Mouse (Mus musculus) skeletal muscle tissue, adult 2 months (tissue): ENCODE measurements around the gene Muc1.

ENCODE experiments used
- DNase-seq: peaks from one replicate; pipeline ENCODE4 v3.0.0-alpha.2; 2012; ENCODE audit warnings: low read depth, low spot score

The Muc1 gene

GRCm38 (mm10) chr3:89233562-89234110, 4.8 kb downstream of the Muc1 start:
- no peak for DNase-seq

GRCm38 (mm10) chr3:89236516-89236915, 7.7 kb downstream of the Muc1 start:
- no peak for DNase-seq

DNA sequence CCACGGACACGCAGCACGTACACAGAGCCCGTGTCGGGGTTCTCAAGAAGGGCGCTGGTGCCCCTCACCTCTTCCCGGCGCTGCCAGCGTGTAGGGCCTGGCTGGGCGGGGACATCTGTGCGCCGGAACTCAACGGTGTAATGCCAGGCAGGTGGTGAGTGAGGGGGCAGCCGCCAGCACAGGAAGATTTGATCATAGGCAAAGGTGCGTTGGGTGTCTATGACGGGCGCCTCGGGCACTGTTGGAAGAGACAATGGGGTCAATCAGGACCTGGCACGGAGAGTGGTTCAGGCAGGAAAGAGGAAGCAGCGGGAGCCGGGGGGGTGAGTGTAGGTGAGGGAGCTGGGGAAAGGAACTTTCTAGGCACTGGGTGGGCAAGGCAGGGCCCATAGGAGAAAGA, 8.8 kb downstream of the Muc1 start:
- DNase-seq = no peak

DNA sequence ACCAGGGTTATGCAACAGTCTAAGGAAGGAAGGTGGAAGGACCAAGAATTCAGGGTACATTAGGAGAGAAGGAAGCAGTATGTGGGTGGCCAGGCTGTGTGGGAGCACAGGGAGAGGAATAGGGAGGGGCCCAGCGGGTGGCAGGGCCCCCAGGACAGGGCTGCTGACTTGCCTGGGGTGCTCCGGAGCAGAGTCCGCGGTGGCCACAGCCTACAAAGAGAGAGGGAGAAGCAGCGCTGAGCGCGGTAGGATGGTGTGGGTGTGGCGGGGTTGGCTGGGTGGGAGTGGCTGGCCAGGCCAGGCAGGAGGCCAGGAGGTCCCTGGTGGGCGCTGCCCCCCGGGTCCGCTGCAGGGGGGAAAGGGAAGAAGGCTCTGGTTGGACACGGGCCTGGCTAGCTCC, 9.6 kb downstream of the Muc1 start:
- DNase-seq = no peak

- no peak for DNase-seq
Measured at GRCm38 (mm10) chr3:89242331-89242895, 13.6 kb downstream of the Muc1 start.

GRCm38 (mm10) chr3:89243609-89244008, 14.8 kb downstream of the Muc1 start:
- DNase-seq = no peak

DNA sequence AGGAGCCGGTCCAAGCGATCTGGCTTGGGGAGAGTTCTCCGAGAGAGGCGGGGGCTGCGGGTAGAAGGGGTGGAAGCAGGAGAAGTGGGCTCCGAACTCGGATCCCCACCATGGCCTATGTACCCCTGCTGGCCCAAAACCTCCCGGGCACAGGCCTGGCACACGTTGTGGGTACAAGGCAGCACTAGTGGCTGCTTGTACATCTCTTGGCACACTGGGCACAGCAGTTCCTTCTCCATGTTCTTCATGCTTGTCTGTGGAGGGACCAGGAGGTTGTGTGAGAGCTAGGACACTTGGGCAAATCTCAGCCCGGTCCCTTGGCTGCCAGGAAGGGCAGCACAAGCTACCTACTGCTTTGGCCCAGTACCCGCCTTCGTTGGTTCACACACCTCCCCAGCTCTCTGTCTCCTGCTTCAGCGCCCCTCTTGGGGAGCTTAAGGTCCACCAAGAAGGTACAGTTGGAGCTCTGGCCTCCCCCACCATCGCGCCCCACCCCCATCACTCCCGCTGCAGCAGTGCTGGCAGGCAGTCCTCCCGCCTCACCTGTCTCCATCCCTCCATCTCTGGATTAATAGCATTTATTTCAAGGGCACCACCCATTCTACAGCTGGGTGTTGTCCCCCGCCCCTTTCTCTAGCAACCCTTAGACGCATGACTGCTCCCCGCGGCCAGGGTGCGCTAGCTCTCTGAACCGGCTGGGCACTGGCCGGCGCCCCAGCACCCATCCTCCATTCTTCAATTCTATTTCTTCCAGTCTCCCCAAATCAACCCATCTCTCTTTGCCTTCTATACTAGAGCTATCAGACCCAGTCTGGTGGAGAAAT, 15.5 kb downstream of the Muc1 start:
- no peak for DNase-seq

DNA sequence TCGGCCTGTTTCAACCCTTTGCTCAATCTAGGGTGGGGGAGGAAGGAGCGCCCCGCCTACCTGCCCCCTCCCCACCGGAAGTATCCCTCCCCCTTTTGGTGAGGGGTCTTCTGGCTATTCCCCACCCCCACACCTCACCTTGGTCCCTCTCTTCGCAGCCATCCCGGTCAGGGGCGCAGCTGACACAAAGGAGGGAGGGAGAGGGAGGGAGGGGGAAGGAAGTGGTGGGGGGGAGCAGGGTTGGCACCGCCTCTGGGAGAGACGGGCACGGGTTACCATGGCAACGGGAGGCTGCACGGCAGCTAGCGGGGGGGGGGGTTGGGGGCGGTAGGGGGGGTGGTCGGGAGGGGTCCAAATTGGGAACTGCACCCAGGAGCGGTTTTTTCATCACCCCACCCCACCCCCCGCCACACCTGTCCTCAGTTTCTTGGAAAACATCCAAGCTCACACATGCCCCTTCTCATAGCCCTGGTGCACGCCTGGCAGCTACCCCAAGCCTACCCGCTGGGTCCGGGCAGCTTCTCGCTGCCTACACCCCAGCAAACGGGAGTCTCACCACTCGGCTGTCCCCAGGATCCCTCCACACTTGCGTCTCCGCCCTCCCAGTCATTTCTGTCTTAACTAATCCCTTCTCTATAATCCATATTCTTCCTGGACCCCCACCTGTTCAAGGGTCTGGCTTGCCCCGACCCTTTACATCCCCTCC, 16.3 kb downstream of the Muc1 start:
- DNase-seq = no peak

GRCm38 (mm10) chr3:89245688-89246171, 16.9 kb downstream of the Muc1 start, which contains the start of gene Krtcap2:
Krtcap2 (plus strand) TSS chr3:89245966.
- DNase-seq = no peak

DNA sequence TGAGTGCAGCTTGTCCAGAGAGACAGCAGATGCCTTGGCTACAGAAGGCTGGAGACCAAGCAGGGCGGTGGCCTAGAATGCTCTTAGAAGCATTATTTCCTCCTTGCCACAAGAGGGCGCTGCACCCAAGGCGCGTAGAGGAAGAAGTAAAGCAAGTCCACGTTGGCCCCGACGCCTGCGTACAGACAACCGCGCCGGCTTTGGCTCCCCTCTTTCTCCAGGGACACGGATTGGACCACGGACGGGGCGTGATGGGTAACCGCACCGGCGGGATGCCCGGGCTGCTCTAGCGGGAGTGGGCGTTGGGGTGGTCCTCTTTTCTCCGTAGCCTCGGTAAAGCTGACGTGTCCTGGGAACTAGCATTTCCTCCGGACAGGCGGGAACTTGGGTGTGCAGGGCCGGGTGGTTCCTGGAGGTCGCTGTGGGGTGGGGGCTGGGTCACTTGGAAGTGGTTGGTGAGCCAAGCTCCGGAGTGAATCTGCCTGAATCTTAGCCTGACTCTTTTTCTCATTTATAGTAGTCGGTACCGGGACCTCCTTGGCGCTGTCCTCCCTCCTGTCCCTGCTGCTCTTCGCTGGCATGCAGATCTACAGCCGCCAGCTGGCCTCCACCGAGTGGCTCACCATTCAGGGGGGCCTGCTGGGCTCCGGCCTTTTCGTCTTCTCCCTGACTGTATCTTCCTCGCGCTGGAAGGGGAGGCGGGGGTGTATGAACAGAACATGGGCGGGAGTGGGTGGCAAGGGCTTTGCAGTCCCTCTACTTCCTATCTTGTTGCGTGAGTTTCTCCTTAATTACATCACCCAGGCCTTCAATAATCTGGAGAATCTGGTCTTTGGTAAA, 17.6 kb downstream of the Muc1 start, which contains the start of gene Trim46:
TSS of gene Trim46 (minus strand) at position 49 of the 840 bp plus-strand sequence.
- peak; percentile 90 for DNase-seq

DNA sequence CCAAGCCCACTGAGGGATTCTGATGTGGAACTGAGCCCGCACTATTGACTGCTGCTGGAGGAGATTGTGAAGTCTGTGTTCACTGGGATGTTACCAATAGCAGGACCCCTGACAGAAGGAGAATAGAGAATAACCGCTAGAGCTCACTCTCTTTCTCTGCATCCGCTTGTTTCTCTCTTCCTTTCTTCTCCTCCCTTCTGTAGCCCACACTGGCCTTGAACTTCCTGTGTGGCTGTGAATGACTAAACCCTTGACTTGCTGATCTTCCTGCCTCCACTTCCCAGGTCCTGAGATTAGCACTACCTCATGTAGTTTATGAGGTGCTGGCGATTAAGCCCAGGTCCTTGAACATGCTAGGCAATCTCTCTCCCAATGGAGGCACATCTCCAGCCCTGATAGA, 18.6 kb downstream of the Muc1 start:
- DNase-seq = no peak

GRCm38 (mm10) chr3:89250435-89251040, 21.7 kb downstream of the Muc1 start:
- DNase-seq = no peak

- peak; percentile 63 for DNase-seq
Measured at GRCm38 (mm10) chr3:89251365-89251895, 22.6 kb downstream of the Muc1 start.

- DNase-seq = no peak
Measured at GRCm38 (mm10) chr3:89254994-89255393, 26.1 kb downstream of the Muc1 start.

DNA sequence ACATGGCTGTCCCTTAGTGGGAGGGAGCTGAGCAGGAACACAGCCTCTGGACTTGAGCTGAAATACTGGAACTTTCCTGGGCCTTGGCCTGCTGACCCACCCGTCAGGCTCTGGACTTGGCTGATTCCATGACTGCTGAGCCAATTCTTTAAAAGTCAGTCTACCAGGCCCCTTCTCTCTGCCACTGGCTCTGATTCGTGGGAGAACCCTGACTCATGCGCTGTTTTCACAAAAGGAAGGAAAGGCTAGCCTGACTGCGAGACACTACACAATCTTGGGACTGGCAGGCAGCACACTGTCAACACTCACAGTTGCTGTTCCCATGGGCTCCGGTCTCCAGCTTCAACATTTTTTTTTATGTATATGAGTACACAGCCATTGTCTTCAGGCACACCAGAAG, 27.3 kb downstream of the Muc1 start:
- no peak for DNase-seq

DNA sequence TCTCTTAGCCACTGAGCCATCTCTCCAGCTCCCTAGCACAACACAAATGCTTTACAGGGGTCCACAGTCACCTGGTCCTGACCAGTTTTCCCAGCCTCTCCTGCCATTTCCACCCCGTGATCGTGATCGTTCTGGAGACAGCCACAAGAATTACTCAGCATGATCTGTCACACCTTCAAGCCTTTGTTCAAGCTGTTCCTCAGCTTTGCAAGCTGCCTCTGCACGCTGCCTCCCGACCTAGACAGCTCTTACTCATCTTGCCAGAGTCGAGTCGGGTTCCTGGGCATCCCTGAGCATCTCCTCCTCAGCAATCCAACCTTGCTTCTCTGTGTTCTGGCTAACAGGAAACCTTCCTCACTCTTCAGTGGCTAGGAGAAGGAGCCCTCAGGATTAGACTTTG, 30.2 kb downstream of the Muc1 start, which contains the start of gene Dpm3:
TSS of gene Dpm3 (plus strand) at position 283 of the 400 bp plus-strand sequence.
- DNase-seq = no peak

- DNase-seq = no peak
Measured at GRCm38 (mm10) chr3:89260211-89260610, 31.4 kb downstream of the Muc1 start.

GRCm38 (mm10) chr3:89262417-89262816, 33.6 kb downstream of the Muc1 start:
- no peak for DNase-seq

- no peak for DNase-seq
Measured at GRCm38 (mm10) chr3:89266439-89266893, 37.6 kb downstream of the Muc1 start.

DNA sequence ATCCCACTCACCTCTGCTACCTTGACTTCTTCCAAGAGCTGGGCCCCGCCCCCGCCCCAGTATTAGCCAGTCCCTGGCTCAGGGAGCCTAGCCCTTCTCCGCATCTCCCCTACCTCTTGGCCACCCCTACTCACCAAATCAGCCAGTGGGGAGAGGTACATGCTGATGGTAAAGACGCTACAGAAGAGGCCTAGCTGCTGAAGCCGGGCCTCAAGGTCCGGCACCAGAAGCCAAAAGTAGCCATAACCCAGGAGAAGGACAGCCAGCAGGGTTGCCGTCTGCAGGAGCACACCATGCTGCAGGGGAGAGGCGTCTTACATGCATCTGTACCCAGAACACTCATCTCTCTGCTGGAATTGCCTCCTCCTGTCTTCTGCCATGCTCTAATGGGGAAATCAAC, 40.1 kb downstream of the Muc1 start:
- no peak for DNase-seq
